Mouse (Mus musculus) ES-E14 (cell line): ENCODE measurements around the gene Sntb2.

Experiments used
- MAFK ChIP-seq: IDR thresholded peaks from 2 replicates; pipeline ENCODE4 v1.6.1; 2014; ENCODE audit warnings: mild to moderate bottlenecking, low read depth, low read length, inconsistent platforms; ENCODE audit not compliant: insufficient read depth
- ZC3H11A ChIP-seq: IDR thresholded peaks from 2 replicates; pipeline ENCODE4 v1.6.1; 2012; ENCODE audit warnings: low read depth, mild to moderate bottlenecking, inconsistent platforms, low read length, borderline replicate concordance

GRCm38 (mm10) chr8:107040632-107041031 lies 105.1 kb downstream of the Sntb2 start:
- TF ChIP-seq MAFK (no peak), ZC3H11A (no peak)
